17 mouse cellular contexts compared by ENCODE assay signal in the genomic region with DNA sequence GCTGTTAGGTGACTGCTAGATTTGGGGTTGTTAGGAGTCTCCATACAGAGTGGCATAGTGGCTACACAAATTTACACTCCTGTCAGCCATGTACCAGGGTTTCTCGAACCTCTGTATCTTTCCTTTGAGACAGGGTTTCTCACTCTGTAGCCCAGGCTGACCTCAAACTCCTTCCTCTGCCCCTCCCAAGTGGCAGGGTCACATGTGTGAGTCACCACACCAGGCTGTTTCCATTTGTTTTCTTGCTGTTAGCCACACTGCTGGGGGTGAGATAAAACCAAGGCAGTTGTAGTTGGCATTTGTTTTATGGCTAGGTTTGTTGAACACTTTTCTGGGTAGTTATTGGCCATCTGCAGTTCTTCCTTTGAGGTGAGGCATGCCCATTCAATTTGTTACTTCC.
DNase-seq lines count a peak whose midpoint lies in the region; ATAC-seq lines count a peak whose summit lies in the region.
"Had no signal": no experiment of that assay in that cellular context is flagged by ENCODE, and none has a peak within 500 bp of the region (broad histone marks: within the 10 kb centered on the region; RNA-seq: fewer than 3 reads in every experiment).

No protein-coding gene starts in this region.

- no peak overlapping the region for H3K4me2 ChIP-seq in hindbrain, embryonic 12.5 days (replicated peaks)
- H3K4me2 ChIP-seq in forebrain, embryonic 11.5 days (ENCODE audit: low read depth, low read length, severe bottlenecking) = no peak overlapping the region
- H3K4me2 ChIP-seq: embryonic facial prominence, embryonic 15.5 days; forebrain, embryonic 12.5 days; lung, embryonic 14.5 days had no signal

- H3K4me1 ChIP-seq in hindbrain, embryonic 12.5 days = no peaks in the 10 kb centered on the region
- no peaks in the 10 kb centered on the region for H3K4me1 ChIP-seq in forebrain, embryonic 11.5 days (replicated peaks; ENCODE audit: control insufficient read depth, insufficient read depth, low read length)
- H3K4me1 ChIP-seq: embryonic facial prominence, embryonic 15.5 days; forebrain, embryonic 12.5 days had no signal

- H3K9ac ChIP-seq in hindbrain, embryonic 12.5 days = no peak overlapping the region
- no peak overlapping the region for H3K9ac ChIP-seq in forebrain, embryonic 11.5 days (ENCODE audit: low read length)
- H3K9ac ChIP-seq: embryonic facial prominence, embryonic 15.5 days; forebrain, embryonic 12.5 days; lung, embryonic 14.5 days had no signal

- no peaks in the 10 kb centered on the region for H3K36me3 ChIP-seq in macrophage (ENCODE audit: inconsistent target)
- no peaks in the 10 kb centered on the region for H3K36me3 ChIP-seq in hindbrain, embryonic 12.5 days
- no peaks in the 10 kb centered on the region for H3K36me3 ChIP-seq in forebrain, embryonic 11.5 days (ENCODE audit: control insufficient read depth, insufficient read depth, low read length)
- H3K36me3 ChIP-seq: embryonic facial prominence, embryonic 15.5 days; forebrain, embryonic 12.5 days had no signal

- H3K27me3 ChIP-seq in hindbrain, embryonic 12.5 days = no peaks in the 10 kb centered on the region
- H3K27me3 ChIP-seq in forebrain, embryonic 11.5 days (ENCODE audit: control insufficient read depth, insufficient read depth, low read length) = no peaks in the 10 kb centered on the region
- H3K27me3 ChIP-seq: embryonic facial prominence, embryonic 15.5 days; forebrain, embryonic 12.5 days; megakaryocyte, embryonic 14.5 days had no signal

- DNase-seq in 3134 (ENCODE audit: extremely low read depth, insufficient read length, low spot score) = peak; percentile 34
- DNase-seq in B cell, adult 2 months = peak; percentile 13 to 14
- DNase-seq in adrenal gland, adult 8-10 months = peak; percentile 55
- DNase-seq in left cerebral cortex, postnatal 10 days (ENCODE audit: extremely low spot score in 1 of 2, low spot score in 2 of 2) = no peak
- no peak for DNase-seq in urinary bladder, postnatal 36 days (ENCODE audit: low spot score in 2 of 2)
- DNase-seq in forebrain, embryonic 11.5 days (ENCODE audit: low spot score) = no peak
- DNase-seq: cerebellum, adult 8-10 months; kidney, postnatal 10 days; lung, embryonic 14.5 days; spleen, adult 18-20 months had no signal

- intact Hi-C loops in left cerebral cortex, postnatal 10 days (cut with DNase I) = no loop called here

- peak overlapping the region; percentile 44 for H3K27ac ChIP-seq in macrophage
- no peak overlapping the region for H3K27ac ChIP-seq in hindbrain, embryonic 12.5 days
- no peak overlapping the region for H3K27ac ChIP-seq in forebrain, embryonic 11.5 days (ENCODE audit: low read depth, low read length)
- H3K27ac ChIP-seq: embryonic facial prominence, embryonic 15.5 days; forebrain, embryonic 12.5 days; left cerebral cortex, adult 2 months had no signal

- no peak for ATAC-seq in hindbrain, embryonic 12.5 days (ENCODE audit: low FRiP score)
- ATAC-seq in forebrain, embryonic 11.5 days (replicated peaks; ENCODE audit: low FRiP score) = no peak
- ATAC-seq: intestine, postnatal 0 days had no signal

- no peak overlapping the region for H3K4me3 ChIP-seq in macrophage (ENCODE audit: inconsistent target)
- H3K4me3 ChIP-seq in hindbrain, embryonic 12.5 days = no peak overlapping the region
- no peak overlapping the region for H3K4me3 ChIP-seq in forebrain, embryonic 11.5 days (ENCODE audit: low read depth, low read length)
- H3K4me3 ChIP-seq: embryonic facial prominence, embryonic 15.5 days; forebrain, embryonic 12.5 days; left cerebral cortex, adult 2 months; megakaryocyte, embryonic 14.5 days had no signal

- WGBS in macrophage (ENCODE audit: missing documents) = 43% methylated on average over 1 of the region's 1 CpGs
- WGBS in hindbrain, embryonic 12.5 days = 55% methylated on average over 1 of the region's 1 CpGs
- 77% methylated on average over 1 of the region's 1 CpGs for WGBS in forebrain, embryonic 11.5 days

- H3K79me2 ChIP-seq in macrophage (ENCODE audit: inconsistent target) = no peaks in the 10 kb centered on the region

- no peaks in the 10 kb centered on the region for H3K9me3 ChIP-seq in hindbrain, embryonic 12.5 days (replicated peaks)
- H3K9me3 ChIP-seq in forebrain, embryonic 11.5 days (ENCODE audit: control insufficient read depth, low read length) = no peaks in the 10 kb centered on the region
- H3K9me3 ChIP-seq: embryonic facial prominence, embryonic 15.5 days; forebrain, embryonic 12.5 days; megakaryocyte, embryonic 14.5 days had no signal

Comparison
In these comparisons a context has a peak if more than half of its experiments do, and no peak if none do; other contexts are left out.
1. DNase-seq: peak in 3134 (single experiment), B cell, adult 2 months (2 of 2) and adrenal gland, adult 8-10 months (single experiment); none in left cerebral cortex, postnatal 10 days (0 of 2), urinary bladder, postnatal 36 days (0 of 2) and forebrain, embryonic 11.5 days (single experiment).